Mouse (Mus musculus): Measurements from ENCODE around the gene Ccdc57. TPM values are rescaled to one million over a fixed set of nuclear protein-coding genes. Genes with fewer than 3 reads are reported as not detected.

Ccdc57 gene
- 1.6 and 1.7 TPM in 2 replicates for polyA plus RNA-seq (2015; fragmentation: Nextera tagmentation; extraction: Ambion mirVana)

GRCm38 (mm10) chr11:120932564-120933398, at the start of gene Ccdc57:
TSS of gene Ccdc57 (minus strand) at chr11:120932872.
- ATAC-seq (ENCODE audit: low read depth): peak; percentile 92
- no peaks in the 10 kb centered on the region for H3K36me3 ChIP-seq (ENCODE audit: control insufficient read depth, insufficient read depth)
- H3K9me3 ChIP-seq (replicated peaks; ENCODE audit: control insufficient read depth, low read length): no peaks in the 10 kb centered on the region
- 9% methylated on average over 44 of the region's 44 CpGs for WGBS (ENCODE audit: insufficient replicate concordance)
- peaks cover 20% of the 10 kb centered on the region for H3K4me1 ChIP-seq (ENCODE audit: control insufficient read depth, low read depth, low read length)
- H3K27me3 ChIP-seq (ENCODE audit: control insufficient read depth, insufficient read depth, low read depth, low read length): no peaks in the 10 kb centered on the region
- peak within 1 kb of the TSS; percentile 87 for H3K4me2 ChIP-seq (ENCODE audit: low read depth, low read length)
- peak within 1 kb of the TSS; percentile 70 for H3K4me3 ChIP-seq (ENCODE audit: low read depth, low read length)
- peak within 1 kb of the TSS; percentile 20; the same call in 1 of the 2 replicates for H3K27ac ChIP-seq (ENCODE audit: low read length)
- H3K9ac ChIP-seq (ENCODE audit: low read depth, low read length): peak within 1 kb of the TSS; percentile 53

- no peak overlapping the region for H3K4me3 ChIP-seq (ENCODE audit: low read depth, low read length)
- peaks cover 60% of the 10 kb centered on the region for H3K4me1 ChIP-seq (ENCODE audit: control insufficient read depth, low read depth, low read length)
- no peak overlapping the region for H3K9ac ChIP-seq (ENCODE audit: low read depth, low read length)
- peak overlapping the region; percentile 98 for H3K27ac ChIP-seq (ENCODE audit: low read length)
- H3K27me3 ChIP-seq (ENCODE audit: control insufficient read depth, insufficient read depth, low read depth, low read length): no peaks in the 10 kb centered on the region
- H3K4me2 ChIP-seq (ENCODE audit: low read depth, low read length): no peak overlapping the region
- no peak for ATAC-seq (ENCODE audit: low read depth)
- H3K36me3 ChIP-seq (ENCODE audit: control insufficient read depth, insufficient read depth): peaks cover 30% of the 10 kb centered on the region
- H3K9me3 ChIP-seq (replicated peaks; ENCODE audit: control insufficient read depth, low read length): no peaks in the 10 kb centered on the region
Measured at GRCm38 (mm10) chr11:120982459-120982858, 49.8 kb upstream of the Ccdc57 start.

GRCm38 (mm10) chr11:120981661-120982060, 49.0 kb upstream of the Ccdc57 start:
- Histone ChIP-seq H3K27me3 (ENCODE audit: control insufficient read depth, insufficient read depth, low read depth, low read length) (no peaks in the 10 kb centered on the region), H3K4me2 (ENCODE audit: low read depth, low read length) (no peak overlapping the region), H3K9ac (ENCODE audit: low read depth, low read length) (no peak overlapping the region), H3K9me3 (replicated peaks; ENCODE audit: control insufficient read depth, low read length) (no peaks in the 10 kb centered on the region), H3K4me1 (ENCODE audit: control insufficient read depth, low read depth, low read length) (peaks cover 54% of the 10 kb centered on the region), H3K4me3 (ENCODE audit: low read depth, low read length) (no peak overlapping the region), H3K36me3 (ENCODE audit: control insufficient read depth, insufficient read depth) (peaks cover 34% of the 10 kb centered on the region), H3K27ac (ENCODE audit: low read length) (peak overlapping the region; percentile 98)
- 75% methylated on average over 4 of the region's 4 CpGs for WGBS (ENCODE audit: insufficient replicate concordance)
- ATAC-seq (ENCODE audit: low read depth): no peak

- Histone ChIP-seq H3K27me3 (ENCODE audit: control insufficient read depth, insufficient read depth, low read depth, low read length) (no peaks in the 10 kb centered on the region), H3K9me3 (replicated peaks; ENCODE audit: control insufficient read depth, low read length) (no peaks in the 10 kb centered on the region), H3K9ac (ENCODE audit: low read depth, low read length) (peak overlapping the region; percentile 61), H3K27ac (ENCODE audit: low read length) (peak overlapping the region; percentile 98), H3K4me2 (ENCODE audit: low read depth, low read length) (peak overlapping the region; percentile 68), H3K4me3 (ENCODE audit: low read depth, low read length) (peak overlapping the region; percentile 41), H3K4me1 (ENCODE audit: control insufficient read depth, low read depth, low read length) (peaks cover 44% of the 10 kb centered on the region), H3K36me3 (ENCODE audit: control insufficient read depth, insufficient read depth) (peaks cover 30% of the 10 kb centered on the region)
- peak; percentile 91 for ATAC-seq (ENCODE audit: low read depth)
- 19% methylated on average over 9 of the region's 9 CpGs for WGBS (ENCODE audit: insufficient replicate concordance)
Measured at GRCm38 (mm10) chr11:120980427-120981035, 47.9 kb upstream of the Ccdc57 start.

GRCm38 (mm10) chr11:120979711-120980426, 47.2 kb upstream of the Ccdc57 start:
- H3K27ac ChIP-seq (ENCODE audit: low read length): peak overlapping the region; percentile 98
- H3K4me1 ChIP-seq (ENCODE audit: control insufficient read depth, low read depth, low read length): peaks cover 40% of the 10 kb centered on the region
- peak overlapping the region; percentile 41 for H3K4me3 ChIP-seq (ENCODE audit: low read depth, low read length)
- no peaks in the 10 kb centered on the region for H3K9me3 ChIP-seq (replicated peaks; ENCODE audit: control insufficient read depth, low read length)
- WGBS (ENCODE audit: insufficient replicate concordance): 43% methylated on average over 8 of the region's 8 CpGs
- peak; percentile 76 for ATAC-seq (ENCODE audit: low read depth)
- peaks cover 36% of the 10 kb centered on the region for H3K36me3 ChIP-seq (ENCODE audit: control insufficient read depth, insufficient read depth)
- H3K4me2 ChIP-seq (ENCODE audit: low read depth, low read length): peak overlapping the region; percentile 68
- peak overlapping the region; percentile 61 for H3K9ac ChIP-seq (ENCODE audit: low read depth, low read length)
- H3K27me3 ChIP-seq (ENCODE audit: control insufficient read depth, insufficient read depth, low read depth, low read length): no peaks in the 10 kb centered on the region

- Histone ChIP-seq H3K27ac (ENCODE audit: low read length) (no peak overlapping the region), H3K36me3 (ENCODE audit: control insufficient read depth, insufficient read depth) (peaks cover 70% of the 10 kb centered on the region), H3K27me3 (ENCODE audit: control insufficient read depth, insufficient read depth, low read depth, low read length) (no peaks in the 10 kb centered on the region), H3K4me1 (ENCODE audit: control insufficient read depth, low read depth, low read length) (no peaks in the 10 kb centered on the region), H3K9me3 (replicated peaks; ENCODE audit: control insufficient read depth, low read length) (no peaks in the 10 kb centered on the region), H3K9ac (ENCODE audit: low read depth, low read length) (no peak overlapping the region), H3K4me2 (ENCODE audit: low read depth, low read length) (no peak overlapping the region), H3K4me3 (ENCODE audit: low read depth, low read length) (no peak overlapping the region)
- ATAC-seq (ENCODE audit: low read depth): no peak
- 68% methylated on average over 6 of the region's 6 CpGs for WGBS (ENCODE audit: insufficient replicate concordance)
Measured at GRCm38 (mm10) chr11:120973318-120973717, 40.6 kb upstream of the Ccdc57 start.

GRCm38 (mm10) chr11:120971237-120971636, 38.6 kb upstream of the Ccdc57 start:
- peaks cover 83% of the 10 kb centered on the region for H3K36me3 ChIP-seq (ENCODE audit: control insufficient read depth, insufficient read depth)
- no peaks in the 10 kb centered on the region for H3K9me3 ChIP-seq (replicated peaks; ENCODE audit: control insufficient read depth, low read length)
- 75% methylated on average over 5 of the region's 5 CpGs for WGBS (ENCODE audit: insufficient replicate concordance)
- ATAC-seq (ENCODE audit: low read depth): peak; percentile 61
- no peak overlapping the region for H3K9ac ChIP-seq (ENCODE audit: low read depth, low read length)
- H3K27me3 ChIP-seq (ENCODE audit: control insufficient read depth, insufficient read depth, low read depth, low read length): no peaks in the 10 kb centered on the region
- H3K27ac ChIP-seq (ENCODE audit: low read length): no peak overlapping the region
- H3K4me1 ChIP-seq (ENCODE audit: control insufficient read depth, low read depth, low read length): no peaks in the 10 kb centered on the region
- no peak overlapping the region for H3K4me3 ChIP-seq (ENCODE audit: low read depth, low read length)
- no peak overlapping the region for H3K4me2 ChIP-seq (ENCODE audit: low read depth, low read length)

GRCm38 (mm10) chr11:120969742-120970141, 37.1 kb upstream of the Ccdc57 start:
- Histone ChIP-seq H3K9ac (ENCODE audit: low read depth, low read length) (no peak overlapping the region), H3K9me3 (replicated peaks; ENCODE audit: control insufficient read depth, low read length) (no peaks in the 10 kb centered on the region), H3K27me3 (ENCODE audit: control insufficient read depth, insufficient read depth, low read depth, low read length) (no peaks in the 10 kb centered on the region), H3K36me3 (ENCODE audit: control insufficient read depth, insufficient read depth) (peaks cover 90% of the 10 kb centered on the region), H3K27ac (ENCODE audit: low read length) (no peak overlapping the region), H3K4me2 (ENCODE audit: low read depth, low read length) (no peak overlapping the region), H3K4me1 (ENCODE audit: control insufficient read depth, low read depth, low read length) (no peaks in the 10 kb centered on the region), H3K4me3 (ENCODE audit: low read depth, low read length) (no peak overlapping the region)
- ATAC-seq (ENCODE audit: low read depth): no peak
- 86% methylated on average over 5 of the region's 5 CpGs for WGBS (ENCODE audit: insufficient replicate concordance)

All from liver, embryonic 16.5 days (tissue).